Mouse (Mus musculus) lung, postnatal 0 days (tissue): ENCODE results near the gene Egfl7.

Experiments
- CTCF ChIP-seq: IDR thresholded peaks from 2 replicates; pipeline ENCODE4 v1.5.1; 2016; ENCODE audit warnings: antibody characterized with exemption, mild to moderate bottlenecking
- EP300 ChIP-seq: IDR thresholded peaks from 2 replicates; pipeline ENCODE4 v1.6.1; 2016; ENCODE audit warnings: antibody characterized with exemption, mild to moderate bottlenecking, control low read depth

GRCm38 (mm10) chr2:26639083-26639482 is 59.3 kb downstream of the Egfl7 start:
- TF ChIP-seq EP300 (no peak), CTCF (peak; percentile 78)
